Mouse (Mus musculus) stomach, postnatal 0 days (tissue): ENCODE data around the gene Zbtb20.

ENCODE experiments used
- CTCF ChIP-seq: IDR thresholded peaks from 2 replicates; pipeline ENCODE4 v1.5.1; 2016; ENCODE audit warnings: antibody characterized with exemption, low read depth, mild to moderate bottlenecking, moderate library complexity
- EP300 ChIP-seq: optimal IDR thresholded peaks from 2 replicates; pipeline ENCODE3; 2016; ENCODE audit warnings: antibody characterized with exemption

GRCm38 (mm10) chr16:43400046-43400445, 524.4 kb downstream of the Zbtb20 start:
- TF ChIP-seq EP300: no peak
- no peak for TF ChIP-seq CTCF
